Mouse (Mus musculus) embryo, embryonic 10 days (tissue): ENCODE results near the gene Zfp710.
A peak's percentile ranks its signal among the peaks of the same experiment; 100 is the strongest.
"Not testable (repeated sequence)": the region's sequence is repeated elsewhere in the genome, so short reads cannot be mapped to it uniquely, and the experiment has no call there.

ENCODE experiments used
- DNase-seq: peaks from one replicate; pipeline ENCODE4 v3.0.0-alpha.2; 2015; ENCODE audit warnings: low spot score

The Zfp710 gene

GRCm38 (mm10) chr7:80026990-80027635, 2.5 kb downstream of the Zfp710 start:
- DNase-seq, result peak; percentile 58

- DNase-seq, result peak; percentile 37
Measured at GRCm38 (mm10) chr7:80027636-80028417, 3.2 kb downstream of the Zfp710 start.

- DNase-seq, result peak; percentile 13
Measured at GRCm38 (mm10) chr7:80028418-80028720, 3.8 kb downstream of the Zfp710 start.

GRCm38 (mm10) chr7:80030009-80030408, 5.4 kb downstream of the Zfp710 start:
- no peak for DNase-seq

- no peak for DNase-seq
Measured at GRCm38 (mm10) chr7:80030486-80030885, 5.9 kb downstream of the Zfp710 start.

GRCm38 (mm10) chr7:80030987-80031386, 6.4 kb downstream of the Zfp710 start:
- DNase-seq, result no peak

- no peak for DNase-seq
Measured at GRCm38 (mm10) chr7:80031478-80031877, 6.9 kb downstream of the Zfp710 start.

- peak; percentile 32 for DNase-seq
Measured at GRCm38 (mm10) chr7:80032216-80033052, 7.8 kb downstream of the Zfp710 start.

- DNase-seq, result no peak
Measured at GRCm38 (mm10) chr7:80033064-80033717, 8.6 kb downstream of the Zfp710 start.

- no peak for DNase-seq
Measured at GRCm38 (mm10) chr7:80033771-80034170, 9.2 kb downstream of the Zfp710 start.

- DNase-seq, result no peak
Measured at GRCm38 (mm10) chr7:80035086-80035485, 10.5 kb downstream of the Zfp710 start.

GRCm38 (mm10) chr7:80035748-80036147, 11.1 kb downstream of the Zfp710 start:
- no peak for DNase-seq

- DNase-seq, result no peak
Measured at GRCm38 (mm10) chr7:80039699-80040098, 15.1 kb downstream of the Zfp710 start.

- DNase-seq, result no peak
Measured at GRCm38 (mm10) chr7:80044170-80044569, 19.6 kb downstream of the Zfp710 start.

GRCm38 (mm10) chr7:80047041-80047440, 22.4 kb downstream of the Zfp710 start:
- no peak for DNase-seq

GRCm38 (mm10) chr7:80049746-80050145, 25.1 kb downstream of the Zfp710 start:
- no peak for DNase-seq

GRCm38 (mm10) chr7:80050382-80050781, 25.8 kb downstream of the Zfp710 start:
- not testable (repeated sequence) for DNase-seq

- DNase-seq, result no peak
Measured at GRCm38 (mm10) chr7:80051835-80052234, 27.2 kb downstream of the Zfp710 start.

GRCm38 (mm10) chr7:80052261-80052660, 27.6 kb downstream of the Zfp710 start:
- DNase-seq, result no peak

GRCm38 (mm10) chr7:80053147-80053546, 28.5 kb downstream of the Zfp710 start:
- no peak for DNase-seq

- DNase-seq, result no peak
Measured at GRCm38 (mm10) chr7:80055781-80056180, 31.2 kb downstream of the Zfp710 start.

- DNase-seq, result no peak
Measured at GRCm38 (mm10) chr7:80057002-80057691, 32.5 kb downstream of the Zfp710 start.
